Mouse (Mus musculus): ENCODE measurements at regions not wholly inside any gene's neighbourhood (a gene's known extent, or its start where the extent isn't known, plus 50 kb on each side); places are given as distances from the start of the nearest gene placed in this dataset.
A peak's percentile ranks its signal among the peaks of the same experiment; 100 is the strongest.

- no peak for DNase-seq (ENCODE audit: low spot score in 2 of 2)
Observed at GRCm38 (mm10) chr14:80789131-80789530, 805.2 kb downstream of the Olfm4 start.

GRCm38 (mm10) chr14:80799370-80799959 lies 815.6 kb downstream of the Olfm4 start:
- no peak for DNase-seq (ENCODE audit: low spot score in 2 of 2)

- DNase-seq (ENCODE audit: low spot score in 2 of 2) = no peak
Observed at GRCm38 (mm10) chr14:80830476-80830875, 846.6 kb downstream of the Olfm4 start.

GRCm38 (mm10) chr14:80844550-80844949 lies 860.7 kb downstream of the Olfm4 start:
- no peak for DNase-seq (ENCODE audit: low spot score in 2 of 2)

- DNase-seq (ENCODE audit: low spot score in 2 of 2) = peak; percentile 21 to 62
Observed at GRCm38 (mm10) chr14:80845576-80846269, 861.8 kb downstream of the Olfm4 start.

GRCm38 (mm10) chr14:80846420-80847083 lies 862.7 kb downstream of the Olfm4 start:
- DNase-seq (ENCODE audit: low spot score in 2 of 2) = no peak
